Mouse (Mus musculus): ENCODE data around the gene Grid2. TPM values are rescaled to one million over a fixed set of nuclear protein-coding genes. Genes with fewer than 3 reads are reported as not detected.
A peak's percentile ranks its signal among the peaks of the same experiment; 100 is the strongest.
"Not testable (repeated sequence)": the region's sequence is repeated elsewhere in the genome, so short reads cannot be mapped to it uniquely, and the experiment has no call there.

Gene Grid2
- total RNA-seq (2021), result 10 to 100 TPM; 23.6 to 28.0 TPM
- long read RNA-seq, partial matches to known transcripts, result 0 of 6 reads
- long read RNA-seq, other reads (novel, unspliced or antisense), result 6 of 6 reads

- DNase-seq (ENCODE audit: low spot score in 2 of 2), result peak; percentile 67 to 79
Observed at GRCm38 (mm10) chr6:63255826-63256555, at the start of gene Grid2. Grid2 (plus strand) TSS chr6:63255876.

- DNase-seq (ENCODE audit: low spot score in 2 of 2), result no peak
Observed at GRCm38 (mm10) chr6:63250738-63251137, 4.9 kb upstream of the Grid2 start.

GRCm38 (mm10) chr6:63256556-63257405 is 1.1 kb downstream of the Grid2 start:
- peak; percentile 57 to 67 for DNase-seq (ENCODE audit: low spot score in 2 of 2)

DNA sequence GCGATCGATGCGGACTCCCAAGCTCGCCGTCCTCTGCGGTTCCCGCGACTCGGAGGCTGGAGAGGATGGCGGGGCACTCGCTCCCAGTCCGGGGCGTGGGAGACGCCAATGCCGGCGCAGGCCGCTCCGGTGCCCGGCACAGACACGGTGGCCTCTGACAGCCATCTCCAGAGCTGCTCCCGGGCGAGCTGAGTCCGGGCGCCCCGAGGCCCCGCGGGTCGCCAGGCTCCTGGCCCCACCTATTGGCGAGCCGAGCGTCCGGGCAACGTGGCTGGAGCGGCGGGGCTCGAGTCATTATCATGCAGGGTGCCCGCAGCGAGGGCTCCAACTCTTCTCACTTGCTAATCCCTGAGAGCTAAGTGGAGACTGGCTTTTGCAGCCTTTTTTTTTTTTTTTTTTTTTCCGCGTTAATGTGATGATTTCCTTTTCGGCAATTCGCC is 1.8 kb downstream of the Grid2 start:
- DNase-seq (ENCODE audit: low spot score in 2 of 2), result peak; percentile 64 to 77

DNA sequence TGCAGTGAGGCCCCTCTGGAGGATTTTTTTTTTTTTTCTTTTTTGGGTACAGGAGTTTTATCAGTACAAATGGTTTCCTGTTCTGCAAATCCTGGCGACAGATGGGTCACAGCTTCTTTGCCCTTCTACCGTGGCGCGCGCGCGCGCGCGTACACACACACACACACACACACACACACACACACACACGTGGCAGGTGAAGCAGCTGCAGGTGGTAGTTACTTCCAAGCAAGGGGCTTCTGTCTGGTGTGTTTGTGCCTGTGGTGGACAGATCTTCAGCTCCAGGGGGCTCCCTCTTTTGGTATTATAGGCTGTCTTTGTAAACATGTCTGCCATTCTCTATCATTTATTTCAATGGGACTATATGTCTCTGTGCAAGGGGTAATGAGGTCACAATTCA is 2.2 kb downstream of the Grid2 start:
- DNase-seq (ENCODE audit: low spot score in 2 of 2), result peak; percentile 10 to 28

GRCm38 (mm10) chr6:63259764-63260163 is 4.1 kb downstream of the Grid2 start:
- DNase-seq (ENCODE audit: low spot score in 2 of 2), result no peak

- peak; percentile 9 to 36 for DNase-seq (ENCODE audit: low spot score in 2 of 2)
Observed at GRCm38 (mm10) chr6:63284419-63284818, 28.7 kb downstream of the Grid2 start.

DNA sequence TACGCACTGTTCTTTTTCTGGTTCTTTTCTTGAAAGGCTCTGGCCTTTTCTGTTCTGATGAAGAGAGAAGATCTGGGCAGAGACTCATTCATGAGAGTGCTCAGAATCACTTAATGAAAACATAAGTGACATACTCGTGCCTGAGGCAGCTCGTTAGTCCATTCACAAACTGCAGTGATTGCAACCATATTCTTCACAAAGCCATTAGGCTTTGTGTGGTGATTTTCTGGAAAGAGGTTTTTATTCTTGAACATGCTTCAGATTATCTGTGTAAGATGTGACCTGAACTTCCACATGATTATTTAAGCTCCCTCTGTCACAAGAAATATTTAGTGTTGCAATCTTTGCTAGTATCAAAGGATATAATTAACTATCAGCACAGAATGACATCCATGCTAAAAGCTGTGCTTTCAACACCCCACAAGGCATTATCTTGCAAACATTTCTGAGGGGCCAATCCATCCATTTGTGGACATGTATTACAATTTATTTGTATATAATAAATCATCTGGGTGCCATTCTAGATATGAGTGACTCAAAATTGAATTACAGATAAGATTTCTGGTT is 86.8 kb downstream of the Grid2 start:
- no peak for DNase-seq (ENCODE audit: low spot score in 2 of 2)

GRCm38 (mm10) chr6:63347015-63347414 is 91.3 kb downstream of the Grid2 start:
- no peak for DNase-seq (ENCODE audit: low spot score in 2 of 2)

DNA sequence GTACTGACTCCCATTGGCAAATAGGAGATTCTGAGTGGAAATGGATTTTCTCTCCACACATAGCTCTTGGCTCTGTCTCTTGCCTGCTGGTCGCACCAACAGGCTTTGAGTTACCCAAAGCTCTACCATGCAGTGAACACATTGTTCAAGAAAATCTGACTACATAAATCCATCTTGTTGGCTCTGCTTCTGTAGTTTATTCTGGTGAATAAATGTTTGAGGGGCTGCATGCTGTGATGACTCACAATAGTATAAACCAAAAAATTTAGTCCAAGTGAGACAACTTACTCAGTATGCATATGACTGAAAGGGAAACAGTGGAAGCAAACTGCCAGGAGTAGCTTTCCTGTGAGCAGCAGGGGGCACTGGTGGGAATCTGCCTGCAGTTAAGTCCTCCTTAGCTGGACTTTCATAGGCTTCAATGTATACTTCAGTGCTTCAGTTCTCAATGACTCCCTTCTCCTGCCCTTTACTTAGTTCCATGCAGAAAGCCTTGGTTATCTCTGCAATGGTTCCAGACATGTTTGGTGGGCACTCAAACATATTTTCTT is 125.5 kb downstream of the Grid2 start:
- DNase-seq (ENCODE audit: low spot score in 2 of 2), result no peak

- DNase-seq (ENCODE audit: low spot score in 2 of 2), result no peak
Observed at GRCm38 (mm10) chr6:63401698-63402097, 146.0 kb downstream of the Grid2 start.

DNA sequence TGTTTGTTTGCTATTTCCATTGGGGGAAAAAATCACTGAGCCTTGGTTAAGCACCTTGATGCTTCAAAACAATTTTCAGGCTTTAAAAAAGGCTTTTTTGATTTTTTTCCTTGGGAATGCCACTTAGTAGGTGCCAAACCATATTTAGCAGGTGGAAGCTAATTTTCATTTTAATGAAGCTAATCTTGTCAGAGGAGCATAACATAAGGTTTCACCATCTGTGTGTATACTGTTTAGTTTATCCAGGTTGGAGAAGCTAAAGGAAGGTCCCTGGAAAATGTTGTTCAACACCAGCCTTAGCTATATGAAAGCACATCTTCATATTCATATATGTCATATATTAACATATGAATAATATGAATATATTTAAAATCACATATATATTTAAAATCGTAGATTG is 161.9 kb downstream of the Grid2 start:
- no peak for DNase-seq (ENCODE audit: low spot score in 2 of 2)

DNA sequence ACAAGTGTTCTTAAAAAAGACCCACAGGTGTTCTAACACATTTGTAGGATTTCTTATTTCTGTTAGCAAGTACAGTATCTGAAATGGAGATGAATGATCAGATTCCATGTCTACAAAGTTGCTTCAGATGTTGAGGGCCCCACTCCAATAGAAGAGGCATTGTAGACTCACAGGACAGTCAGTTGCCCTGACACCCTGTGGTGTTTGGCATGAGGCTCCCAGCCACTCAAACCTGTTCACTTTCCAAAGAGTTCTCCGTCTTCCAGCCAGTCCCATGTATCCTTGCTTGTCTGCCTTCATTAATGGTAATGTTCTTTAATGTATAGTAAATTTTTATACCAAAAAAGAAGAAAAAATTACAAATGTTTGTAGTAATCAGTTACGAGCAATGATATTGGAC is 177.1 kb downstream of the Grid2 start:
- DNase-seq (ENCODE audit: low spot score in 2 of 2), result no peak

GRCm38 (mm10) chr6:63448175-63448574 is 192.5 kb downstream of the Grid2 start:
- DNase-seq (ENCODE audit: low spot score in 2 of 2), result no peak

GRCm38 (mm10) chr6:63482141-63482540 is 226.5 kb downstream of the Grid2 start:
- DNase-seq (ENCODE audit: low spot score in 2 of 2), result no peak

DNA sequence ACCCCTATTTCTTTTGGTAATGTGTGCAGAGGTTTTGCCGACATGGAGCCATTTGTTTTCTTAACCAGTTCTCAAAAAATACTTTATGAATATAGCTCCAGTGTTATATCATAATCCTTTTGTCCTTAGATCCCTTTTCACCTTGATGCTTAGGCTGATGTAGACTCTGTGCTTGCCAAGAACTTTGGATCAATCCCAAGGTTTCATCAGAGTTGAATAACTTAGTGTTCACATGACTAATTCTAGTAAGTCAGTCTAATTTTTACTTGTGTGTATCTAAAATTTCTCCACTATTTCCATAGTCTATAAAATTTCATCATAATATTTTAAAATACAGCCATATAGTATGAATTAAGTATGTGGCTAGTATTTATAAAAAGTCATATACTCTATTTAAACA is 259.3 kb downstream of the Grid2 start:
- DNase-seq (ENCODE audit: low spot score in 2 of 2), result no peak

DNA sequence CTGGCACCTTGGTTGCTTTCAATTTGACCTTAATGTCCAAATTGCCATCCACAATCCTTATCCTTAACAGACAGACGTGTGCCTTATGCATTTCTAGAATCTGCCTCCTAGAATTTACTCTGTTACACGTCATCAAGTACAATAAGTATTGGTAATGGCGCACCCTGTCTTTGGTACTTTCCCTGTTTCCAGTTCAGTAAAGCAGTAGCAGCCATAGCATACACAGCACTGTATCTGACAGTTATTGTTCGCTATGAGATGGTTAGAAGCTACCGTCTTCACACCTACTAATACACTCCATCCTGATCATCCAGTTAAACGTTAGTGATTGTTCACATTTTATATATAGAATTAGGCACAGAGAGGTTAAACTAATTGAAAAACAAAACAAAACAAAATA is 260.3 kb downstream of the Grid2 start:
- no peak for DNase-seq (ENCODE audit: low spot score in 2 of 2)

DNA sequence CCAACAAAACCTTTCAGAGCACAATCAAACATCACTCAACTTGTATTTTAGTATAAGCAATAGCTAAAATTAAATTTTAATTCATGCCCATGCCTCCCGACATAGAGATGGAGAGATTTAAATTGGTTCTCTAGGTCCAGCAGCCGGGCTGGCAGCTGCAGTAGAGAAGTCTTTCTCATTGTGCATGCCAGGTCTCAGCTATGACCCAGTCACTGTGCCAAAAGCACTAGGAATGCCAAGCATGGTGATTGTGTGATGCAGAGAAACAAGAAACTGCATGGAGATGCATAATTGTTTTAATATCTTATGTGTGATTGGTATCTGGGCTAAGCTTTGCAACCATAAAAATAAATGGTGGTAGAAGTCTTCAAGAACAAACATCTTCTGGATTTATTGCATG is 276.1 kb downstream of the Grid2 start:
- peak in 1 of 2 experiments; percentile 3 for DNase-seq (ENCODE audit: low spot score in 2 of 2)

DNA sequence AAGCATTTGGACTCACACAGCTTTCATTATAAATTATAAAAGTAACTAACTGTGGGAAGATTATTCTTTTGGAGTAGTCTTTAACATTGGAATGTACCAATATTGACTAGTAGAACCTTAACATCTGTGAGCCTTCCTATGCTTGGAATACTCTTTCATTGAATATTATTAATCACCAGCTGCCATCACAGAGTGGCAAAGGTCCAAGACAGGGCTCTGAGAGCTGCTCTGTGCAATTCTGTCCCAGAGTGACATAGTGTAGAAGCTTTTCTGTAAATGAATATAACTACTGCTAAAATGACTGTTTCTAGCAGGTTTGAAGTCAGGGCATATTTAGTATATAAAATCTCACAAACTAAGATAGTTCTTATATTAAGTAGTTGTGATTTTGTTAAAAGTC is 277.2 kb downstream of the Grid2 start:
- DNase-seq (ENCODE audit: low spot score in 2 of 2), result peak; percentile 6 to 16

DNA sequence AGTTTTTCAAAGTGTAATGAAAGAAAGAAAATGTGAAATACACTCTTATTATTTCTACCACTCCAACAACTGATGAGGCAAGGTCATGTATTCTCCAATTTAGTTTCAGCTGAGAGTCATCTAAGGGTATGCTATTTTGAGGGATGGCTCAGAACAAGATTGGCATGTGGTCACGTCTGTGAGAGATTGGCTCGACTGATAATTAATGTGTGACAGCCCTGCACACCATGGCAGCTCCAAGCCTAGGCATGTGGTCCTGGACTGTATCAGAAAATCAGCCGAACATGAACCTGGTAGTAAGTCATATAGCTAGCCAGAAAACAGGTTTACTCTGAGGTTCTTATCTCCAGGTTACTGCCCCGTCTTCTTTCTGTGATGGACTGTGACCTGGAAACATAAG is 292.1 kb downstream of the Grid2 start:
- no peak for DNase-seq (ENCODE audit: low spot score in 2 of 2)

- not testable (repeated sequence) for DNase-seq (ENCODE audit: low spot score in 2 of 2)
Observed at GRCm38 (mm10) chr6:63568741-63569140, 313.1 kb downstream of the Grid2 start.

DNA sequence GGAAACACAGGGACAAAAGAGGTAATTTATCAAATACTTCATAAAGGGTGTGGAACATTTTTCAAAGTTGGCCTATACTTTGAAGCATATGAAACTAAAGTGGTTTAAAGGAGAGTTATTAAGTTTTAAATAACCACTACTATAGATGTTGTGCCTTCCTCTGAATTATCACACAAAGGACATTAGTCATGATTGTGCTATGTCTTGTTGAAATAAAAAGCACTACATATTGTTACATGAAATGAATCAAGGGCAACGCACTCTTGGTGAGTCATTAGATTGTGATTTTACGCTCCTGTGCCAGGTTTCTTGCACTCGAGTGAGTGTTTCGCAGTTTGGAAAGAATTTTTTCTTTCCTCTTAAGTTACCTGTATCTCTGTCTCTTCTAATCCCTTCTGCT is 335.0 kb downstream of the Grid2 start:
- DNase-seq (ENCODE audit: low spot score in 2 of 2), result no peak

Measured in layer of hippocampus, postnatal 10 days (tissue).